ENCODE assay signal across 9 mouse cellular contexts in the genomic region with DNA sequence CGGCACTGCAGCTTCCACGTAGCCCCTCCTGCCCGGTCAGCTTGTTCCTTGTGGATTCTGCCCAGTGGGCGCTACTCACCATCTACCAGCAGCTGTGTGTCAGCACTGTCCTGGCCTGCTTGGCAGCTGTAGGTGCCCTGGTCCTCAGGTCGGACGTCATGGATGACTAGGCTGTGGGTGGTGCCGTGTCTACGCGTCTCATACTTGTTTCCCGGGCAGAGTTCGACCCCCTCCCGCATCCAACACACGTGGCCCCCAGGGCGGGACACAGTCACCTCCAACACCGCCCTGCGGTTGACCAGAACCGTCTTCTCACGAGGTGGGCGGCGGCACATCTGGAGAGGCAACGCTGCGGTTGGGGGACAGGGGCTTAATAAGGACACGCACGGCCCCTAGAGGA. TPM values are rescaled to one million over a fixed set of nuclear protein-coding genes. Genes with fewer than 3 reads are reported as not detected.
DNase-seq lines count a peak whose midpoint lies in the region; ATAC-seq and TF ChIP-seq lines count a peak whose summit lies in the region.
"Had no signal": no experiment of that assay in that cellular context is flagged by ENCODE, and none has a peak within 500 bp of the region (broad histone marks: within the 10 kb centered on the region; RNA-seq: fewer than 3 reads in every experiment).

No protein-coding gene starts in this region.

- 10% methylated on average over 24 of the region's 24 CpGs for WGBS in liver, embryonic 12.5 days (ENCODE audit: insufficient replicate concordance)
- 11% methylated on average over 24 of the region's 24 CpGs for WGBS in forebrain, postnatal 0 days
- WGBS in small intestine, adult 2 months, result 16% methylated on average over 24 of the region's 24 CpGs

- no peak overlapping the region for H3K4me3 ChIP-seq in liver, embryonic 12.5 days
- H3K4me3 ChIP-seq in forebrain, postnatal 0 days (ENCODE audit: low read depth, low read length), result no peak overlapping the region
- H3K4me3 ChIP-seq in small intestine, adult 2 months (ENCODE audit: low read depth, low read length), result 0 out of 2 replicates have a peak overlapping the region, but pooled peaks have one; percentile 69

- H3K9ac ChIP-seq in liver, embryonic 12.5 days, result no peak overlapping the region
- peak overlapping the region; percentile 31; the same call in 1 of the 2 replicates for H3K9ac ChIP-seq in forebrain, postnatal 0 days

- no peak for ATAC-seq in liver, embryonic 12.5 days
- peak; percentile 2; the same call in 1 of the 2 replicates for ATAC-seq in forebrain, postnatal 0 days

- no peak overlapping the region for H3K27ac ChIP-seq in liver, embryonic 12.5 days
- no peak overlapping the region for H3K27ac ChIP-seq in forebrain, postnatal 0 days (ENCODE audit: low read depth, low read length)
- no peak overlapping the region for H3K27ac ChIP-seq in small intestine, adult 2 months (ENCODE audit: insufficient read depth, low read depth, low read length)
- H3K27ac ChIP-seq: macrophage had no signal

- 0 out of 2 replicates have a peak, but pooled peaks have one; percentile 9 for TF ChIP-seq CTCF in forebrain, postnatal 0 days (IDR thresholded peaks at IDR 0.05; ENCODE audit: low read depth)
- no peak for TF ChIP-seq CTCF in small intestine, adult 2 months (IDR thresholded peaks at IDR 0.05; ENCODE audit: extremely low read depth, insufficient read length, insufficient replicate concordance, low read depth, low read length)

- DNase-seq in liver, result no peak
- DNase-seq in forebrain, postnatal 0 days, result no peak
- DNase-seq in kidney, postnatal 14 days, result peak; percentile 63
- DNase-seq in c-Kit-positive CD71-positive TER-119-positive erythroid progenitor cells, embryonic 14.5 days (ENCODE audit: low spot score), result no peak
- no peak for DNase-seq in adrenal gland, postnatal 10 days
- no peak for DNase-seq in urinary bladder, postnatal 25 days (ENCODE audit: low spot score)

- no peaks in the 10 kb centered on the region for H3K9me3 ChIP-seq in liver, embryonic 12.5 days (replicated peaks)
- H3K9me3 ChIP-seq in forebrain, postnatal 0 days (ENCODE audit: low read length), result no peaks in the 10 kb centered on the region

- H3K4me2 ChIP-seq in liver, embryonic 12.5 days, result peak overlapping the region; percentile 68; the same call in 1 of the 2 replicates
- H3K4me2 ChIP-seq in forebrain, postnatal 0 days (ENCODE audit: low read depth), result peak overlapping the region; percentile 91

- no peak for TF ChIP-seq POLR2A in small intestine, adult 2 months (IDR thresholded peaks at IDR 0.05; ENCODE audit: low read depth, low read length)

- peaks cover 15% of the 10 kb centered on the region for H3K4me1 ChIP-seq in liver, embryonic 12.5 days
- 0 out of 2 replicates have a peak, but pooled peaks cover 5% of the 10 kb centered on the region for H3K4me1 ChIP-seq in forebrain, postnatal 0 days (ENCODE audit: insufficient read depth)
- H3K4me1 ChIP-seq in small intestine, adult 2 months (ENCODE audit: control insufficient read depth, insufficient read depth, insufficient read length, low read length), result peaks cover 7% of the 10 kb centered on the region

- H3K27me3 ChIP-seq in liver, embryonic 12.5 days (replicated peaks), result peaks cover 98% of the 10 kb centered on the region
- H3K27me3 ChIP-seq in forebrain, postnatal 0 days (ENCODE audit: insufficient read depth, low read length), result peaks cover 18% of the 10 kb centered on the region
- H3K27me3 ChIP-seq in small intestine, adult 2 months (ENCODE audit: control insufficient read depth, insufficient read depth, low read length), result peaks cover 14% of the 10 kb centered on the region; the same call in 1 of the 2 replicates

- H3K36me3 ChIP-seq in liver, embryonic 12.5 days, result 0 out of 2 replicates have a peak, but pooled peaks cover 2% of the 10 kb centered on the region
- H3K36me3 ChIP-seq in forebrain, postnatal 0 days (ENCODE audit: insufficient read depth), result peaks cover 47% of the 10 kb centered on the region
- H3K36me3 ChIP-seq in small intestine, adult 2 months (ENCODE audit: control insufficient read depth, insufficient read depth, low read length), result no peaks in the 10 kb centered on the region

RNA-seq across cellular contexts. Expression of a gene that starts 7.2 kb away (rescaled TPM):
- 0.18 and 0.20 TPM in 2 replicates for polyA plus RNA-seq in liver, embryonic 12.5 days (2016; fragmentation: Nextera tagmentation; extraction: Ambion mirVana)
- total RNA-seq in forebrain, postnatal 0 days (2014; rRNA removed), result 54.8 and 58.0 TPM in 2 replicates
- 61.2 and 70.8 TPM in 2 replicates for polyA plus RNA-seq in forebrain, postnatal 0 days (2015; fragmentation: Nextera tagmentation; extraction: Ambion mirVana)
- 2.7 and 3.6 TPM in 2 replicates for polyA plus RNA-seq in small intestine, adult 2 months (2012; rRNA removed)
- 1 to 10 TPM; 2.5 to 3.8 TPM for total RNA-seq in adrenal gland, postnatal 10 days (2021)
- polyA plus RNA-seq: macrophage had no signal

RNA-seq across cellular contexts. Expression of a gene that starts 7.5 kb away (rescaled TPM):
- 13.0 and 14.5 TPM in 2 replicates for polyA plus RNA-seq in liver, embryonic 12.5 days (2016; fragmentation: Nextera tagmentation; extraction: Ambion mirVana)
- total RNA-seq in forebrain, postnatal 0 days (2014; rRNA removed), result 65.9 and 80.4 TPM in 2 replicates
- 55.5 and 56.8 TPM in 2 replicates for polyA plus RNA-seq in forebrain, postnatal 0 days (2015; fragmentation: Nextera tagmentation; extraction: Ambion mirVana)
- polyA plus RNA-seq in small intestine, adult 2 months (2012; rRNA removed), result 29.8 and 40.2 TPM in 2 replicates
- total RNA-seq in adrenal gland, postnatal 10 days (2021), result 10 to 100 TPM; 36.9 to 43.6 TPM

RNA-seq across cellular contexts. Expression of a gene that starts 19.7 kb away (rescaled TPM):
- 25.2 and 27.9 TPM in 2 replicates for polyA plus RNA-seq in liver, embryonic 12.5 days (2016; fragmentation: Nextera tagmentation; extraction: Ambion mirVana)
- 28.4 and 43.7 TPM in 2 replicates for total RNA-seq in forebrain, postnatal 0 days (2014; rRNA removed)
- 18.7 and 22.9 TPM in 2 replicates for polyA plus RNA-seq in forebrain, postnatal 0 days (2015; fragmentation: Nextera tagmentation; extraction: Ambion mirVana)
- 4.3 and 6.3 TPM in 2 replicates for polyA plus RNA-seq in small intestine, adult 2 months (2012; rRNA removed)
- total RNA-seq in adrenal gland, postnatal 10 days (2021), result 100 to 1,000 TPM in 1 of 2 experiments, 10 to 100 TPM in 1; 95.2 to 118 TPM
- polyA plus RNA-seq: macrophage had no signal

RNA-seq across cellular contexts. Expression of a gene that starts 20.3 kb away (rescaled TPM):
- 1.1 and 1.2 TPM in 2 replicates for polyA plus RNA-seq in liver, embryonic 12.5 days (2016; fragmentation: Nextera tagmentation; extraction: Ambion mirVana)
- 24.5 and 26.6 TPM in 2 replicates for total RNA-seq in forebrain, postnatal 0 days (2014; rRNA removed)
- polyA plus RNA-seq in forebrain, postnatal 0 days (2015; fragmentation: Nextera tagmentation; extraction: Ambion mirVana), result 19.6 and 24.8 TPM in 2 replicates
- polyA plus RNA-seq in small intestine, adult 2 months (2012; rRNA removed), result 4.2 and 6.5 TPM in 2 replicates
- 10 to 100 TPM; 47.4 to 78.9 TPM for total RNA-seq in adrenal gland, postnatal 10 days (2021)
- polyA plus RNA-seq: macrophage had no signal

RNA-seq across cellular contexts. Expression of a gene that starts 34.8 kb away (rescaled TPM):
- 10.2 and 10.5 TPM in 2 replicates for polyA plus RNA-seq in liver, embryonic 12.5 days (2016; fragmentation: Nextera tagmentation; extraction: Ambion mirVana)
- total RNA-seq in forebrain, postnatal 0 days (2014; rRNA removed), result 25.8 and 34.7 TPM in 2 replicates
- polyA plus RNA-seq in forebrain, postnatal 0 days (2015; fragmentation: Nextera tagmentation; extraction: Ambion mirVana), result 12.1 and 14.3 TPM in 2 replicates
- polyA plus RNA-seq in small intestine, adult 2 months (2012; rRNA removed), result 13.1 and 20.5 TPM in 2 replicates
- 10 to 100 TPM; 17.0 to 21.9 TPM for total RNA-seq in adrenal gland, postnatal 10 days (2021)

Comparison
In these comparisons a context has a peak if more than half of its experiments do, and no peak if none do; other contexts are left out.
1. RNA of a gene that starts 7.2 kb away (polyA plus RNA-seq): 61.2 to 70.8 TPM in forebrain, postnatal 0 days; 2.7 to 3.6 TPM in small intestine, adult 2 months and 0.18 to 0.20 TPM in liver, embryonic 12.5 days; every median in the first group is over 10 times any median in the second.